In genomic region chr2:148436285-148436684, GRCm38 (mm10) we compare ENCODE assay signal across 19 mouse cellular contexts. TPM values are rescaled to one million over a fixed set of nuclear protein-coding genes. Genes with fewer than 3 reads are reported as not detected.
DNase-seq lines count a peak whose midpoint lies in the region; ATAC-seq lines count a peak whose summit lies in the region.
"Had no signal": no experiment of that assay in that cellular context is flagged by ENCODE, and none has a peak within 500 bp of the region (broad histone marks: within the 10 kb centered on the region; RNA-seq: fewer than 3 reads in every experiment).

No protein-coding gene starts in this region.

- ATAC-seq in lung, embryonic 16.5 days (ENCODE audit: low read depth) = no peak
- ATAC-seq in megakaryocyte progenitor cell, adult 5-6 weeks (replicated peaks; ENCODE audit: poor library complexity) = peak; percentile 48
- ATAC-seq: intestine, embryonic 16.5 days had no signal

- no peak overlapping the region for H3K9ac ChIP-seq in lung, embryonic 16.5 days (ENCODE audit: low read length)
- H3K9ac ChIP-seq: embryonic facial prominence, embryonic 13.5 days; hindbrain, embryonic 14.5 days had no signal

- DNase-seq in heart, embryonic 10.5 days (ENCODE audit: low spot score) = peak; percentile 52
- no peak for DNase-seq in heart, adult 9 months (ENCODE audit: low spot score in 2 of 2)
- no peak for DNase-seq in lung, postnatal 36 days
- no peak for DNase-seq in thymus, postnatal 4 days
- DNase-seq: cerebellum, adult 9-10 months; kidney, postnatal 36 days; layer of hippocampus, adult 9-11 months; left cerebral cortex, postnatal 4 days; liver had no signal

- H3K9me3 ChIP-seq in heart, embryonic 10.5 days = no peaks in the 10 kb centered on the region
- H3K9me3 ChIP-seq in lung, embryonic 16.5 days (ENCODE audit: control insufficient read depth, low read length) = no peaks in the 10 kb centered on the region
- H3K9me3 ChIP-seq: embryonic facial prominence, embryonic 13.5 days had no signal

- 26% methylated on average over 3 of the region's 3 CpGs for WGBS in heart, embryonic 10.5 days
- 49% methylated on average over 3 of the region's 3 CpGs for WGBS in lung, embryonic 16.5 days

- H3K27ac ChIP-seq in heart, embryonic 10.5 days = no peak overlapping the region
- no peak overlapping the region for H3K27ac ChIP-seq in lung, embryonic 16.5 days (ENCODE audit: low read length)
- peak overlapping the region; percentile 42; the same call in 1 of the 2 replicates for H3K27ac ChIP-seq in brown adipose tissue, adult 24 weeks (replicated peaks; ENCODE audit: low read depth, low read length)
- H3K27ac ChIP-seq: embryonic facial prominence, embryonic 13.5 days; hindbrain, embryonic 14.5 days; left cerebral cortex, adult 2 months had no signal

- H3K36me3 ChIP-seq in heart, embryonic 10.5 days = no peaks in the 10 kb centered on the region
- no peaks in the 10 kb centered on the region for H3K36me3 ChIP-seq in lung, embryonic 16.5 days (ENCODE audit: control insufficient read depth, insufficient read depth, low read length)
- H3K36me3 ChIP-seq: embryonic facial prominence, embryonic 13.5 days had no signal

- H3K27me3 ChIP-seq in heart, embryonic 10.5 days (ENCODE audit: insufficient read depth, poor library complexity, severe bottlenecking) = no peaks in the 10 kb centered on the region
- no peaks in the 10 kb centered on the region for H3K27me3 ChIP-seq in lung, embryonic 16.5 days (ENCODE audit: control insufficient read depth, insufficient read depth, low read depth, low read length)
- H3K27me3 ChIP-seq: embryonic facial prominence, embryonic 13.5 days had no signal

- peak overlapping the region; percentile 23 for H3K4me2 ChIP-seq in lung, embryonic 16.5 days (ENCODE audit: low read depth, low read length)
- H3K4me2 ChIP-seq: embryonic facial prominence, embryonic 13.5 days; hindbrain, embryonic 14.5 days had no signal

- no peak overlapping the region for H3K4me3 ChIP-seq in heart, embryonic 10.5 days
- no peak overlapping the region for H3K4me3 ChIP-seq in lung, embryonic 16.5 days (ENCODE audit: low read length)
- peak overlapping the region; percentile 24; the same call in 1 of the 2 replicates for H3K4me3 ChIP-seq in brown adipose tissue, adult 24 weeks (ENCODE audit: insufficient read depth, low read depth, low read length)
- H3K4me3 ChIP-seq: embryonic facial prominence, embryonic 13.5 days; left cerebral cortex, adult 2 months had no signal

- no peaks in the 10 kb centered on the region for H3K4me1 ChIP-seq in heart, embryonic 10.5 days
- peaks cover 4% of the 10 kb centered on the region; the same call in 1 of the 2 replicates for H3K4me1 ChIP-seq in lung, embryonic 16.5 days (replicated peaks; ENCODE audit: control insufficient read depth, insufficient read depth, low read length)
- H3K4me1 ChIP-seq in brown adipose tissue, adult 24 weeks (ENCODE audit: control insufficient read depth, insufficient read depth, insufficient read length, low read length) = 0 out of 2 replicates have a peak, but pooled peaks cover 2% of the 10 kb centered on the region
- H3K4me1 ChIP-seq: embryonic facial prominence, embryonic 13.5 days had no signal

RNA-seq across cellular contexts. Expression of gene Cd93, which starts 7.1 kb away (rescaled TPM):
- 10.3 and 19.7 TPM in 2 replicates for polyA plus RNA-seq in heart, embryonic 10.5 days (2016; fragmentation: Nextera tagmentation; extraction: Ambion mirVana)
- polyA plus RNA-seq in lung, embryonic 16.5 days (2015; fragmentation: Nextera tagmentation; extraction: Ambion mirVana) = 38.3 and 40.2 TPM in 2 replicates
- 10.7 and 17.0 TPM in 2 replicates for polyA plus RNA-seq in brown adipose tissue, adult 24 weeks (2012; ENCODE audit: insufficient read depth, insufficient read length, missing spikeins)
- 102 and 116 TPM in 2 replicates for total RNA-seq in megakaryocyte progenitor cell, adult 5-6 weeks (2015)
- 126 and 132 TPM in 2 replicates for total RNA-seq in megakaryocyte progenitor cell, adult 5-6 weeks (2017)

RNA-seq across cellular contexts. Expression of gene Thbd, which starts 28.3 kb away (rescaled TPM):
- polyA plus RNA-seq in heart, embryonic 10.5 days (2016; fragmentation: Nextera tagmentation; extraction: Ambion mirVana) = 10.9 and 14.6 TPM in 2 replicates
- 100.0 and 109 TPM in 2 replicates for polyA plus RNA-seq in lung, embryonic 16.5 days (2015; fragmentation: Nextera tagmentation; extraction: Ambion mirVana)
- 12.8 and 14.6 TPM in 2 replicates for polyA plus RNA-seq in brown adipose tissue, adult 24 weeks (2012; ENCODE audit: insufficient read depth, insufficient read length, missing spikeins)
- 12.0 and 13.8 TPM in 2 replicates for total RNA-seq in megakaryocyte progenitor cell, adult 5-6 weeks (2015)
- 11.4 and 11.7 TPM in 2 replicates for total RNA-seq in megakaryocyte progenitor cell, adult 5-6 weeks (2017)

RNA-seq across cellular contexts. Expression of gene Sstr4, which starts 41.1 kb away (rescaled TPM):
- polyA plus RNA-seq in heart, embryonic 10.5 days (2016; fragmentation: Nextera tagmentation; extraction: Ambion mirVana) = 0.52 and 0.89 TPM in 2 replicates
- polyA plus RNA-seq in lung, embryonic 16.5 days (2015; fragmentation: Nextera tagmentation; extraction: Ambion mirVana) = 3.1 and 3.8 TPM in 2 replicates
- not detected in 2 replicates for polyA plus RNA-seq in brown adipose tissue, adult 24 weeks (2012; ENCODE audit: insufficient read depth, insufficient read length, missing spikeins)
- total RNA-seq in megakaryocyte progenitor cell, adult 5-6 weeks (2015) = not detected in 2 replicates
- total RNA-seq in megakaryocyte progenitor cell, adult 5-6 weeks (2017) = 0.29 TPM in 1 of 2 replicates, not detected in the other
- total RNA-seq: gastrocnemius, adult 18-20 months had no signal
- polyA plus RNA-seq: C2C12; liver, embryonic 16.5 days had no signal
